Mouse (Mus musculus) embryonic facial prominence, embryonic 13.5 days (tissue): ENCODE data around the gene Ell. TPM values are rescaled to one million over a fixed set of nuclear protein-coding genes. Genes with fewer than 3 reads are reported as not detected.

Experiments used
- ATAC-seq: fragments of 200-750 bp; cut with Nextera tagmentation; 2 replicates; pipeline ENCODE4 v1.8.0; 2017; ENCODE audit warnings: low read depth; ENCODE audit not compliant: insufficient number of reproducible peaks, insufficient read depth, low FRiP score, low TSS enrichment
- H3K27ac ChIP-seq: fragments of 300-500 bp; sonication (generic); 2 replicates; pipeline ENCODE4 v1.5.1; 2015; ENCODE audit warnings: moderate library complexity, mild to moderate bottlenecking, inconsistent platforms
- H3K27me3 ChIP-seq: fragments of 300-500 bp; sonication (generic); 2 replicates; pipeline ENCODE4 v1.6.1; 2015; ENCODE audit warnings: mild to moderate bottlenecking, inconsistent platforms
- H3K36me3 ChIP-seq: fragments of 300-500 bp; sonication (generic); 2 replicates; pipeline ENCODE4 v1.6.1; 2015; ENCODE audit warnings: mild to moderate bottlenecking, inconsistent platforms
- H3K4me1 ChIP-seq: fragments of 300-500 bp; sonication (generic); 2 replicates; pipeline ENCODE4 v1.6.1; 2015; ENCODE audit warnings: inconsistent platforms
- H3K4me2 ChIP-seq: fragments of 300-500 bp; sonication (generic); 2 replicates; pipeline ENCODE4 v1.6.1; 2015; ENCODE audit warnings: moderate library complexity, mild to moderate bottlenecking, inconsistent platforms
- H3K4me3 ChIP-seq: fragments of 300-500 bp; sonication (generic); 2 replicates; pipeline ENCODE4 v1.5.1; 2015; ENCODE audit warnings: mild to moderate bottlenecking, inconsistent platforms
- H3K9ac ChIP-seq: fragments of 300-500 bp; sonication (generic); 2 replicates; pipeline ENCODE4 v1.6.1; 2015; ENCODE audit warnings: mild to moderate bottlenecking, inconsistent platforms
- H3K9me3 ChIP-seq: fragments of 300-500 bp; sonication (generic); 2 replicates; pipeline ENCODE4 v1.6.1; 2016; ENCODE audit warnings: inconsistent platforms
- WGBS: fragments of 180-500 bp; shearing (Covaris S2); methylation state at CpG from one replicate; pipeline ENCODE4 v1.1.7; 2015; ENCODE audit warnings: mixed read lengths; 5-methylcytosine and 5-hydroxymethylcytosine counted together
- polyA plus RNA-seq: library from polyadenylated mRNA; unstranded; fragments of >200 nt; fragmentation: Nextera tagmentation; extraction: Ambion mirVana; gene quantifications from 2 replicates; pipeline ENCODE4 v1.2.1, GENCODE M21; 2015

Gene Ell
- polyA plus RNA-seq, 1 experiment from 2014 or later = 20.6 TPM

- Histone ChIP-seq H3K9me3 (no peaks in the 10 kb centered on the region), H3K4me2 (peak within 1 kb of the TSS; percentile 65), H3K4me3 (peak within 1 kb of the TSS; percentile 62), H3K27ac (peak within 1 kb of the TSS; percentile 84), H3K27me3 (no peaks in the 10 kb centered on the region), H3K4me1 (peaks cover 31% of the 10 kb centered on the region), H3K9ac (peak within 1 kb of the TSS; percentile 95), H3K36me3 (peaks cover 35% of the 10 kb centered on the region)
- peak; percentile 92 for ATAC-seq
- under 1% methylated on average over 61 of the region's 61 CpGs for WGBS
Measured at GRCm38 (mm10) chr8:70527512-70528181, 11.6 kb upstream of the Ell start, which contains the start of the genes Fkbp8 and Kxd1. Fkbp8 (plus strand) TSS chr8:70527724. Kxd1 (minus strand) TSS chr8:70527956.

DNA sequence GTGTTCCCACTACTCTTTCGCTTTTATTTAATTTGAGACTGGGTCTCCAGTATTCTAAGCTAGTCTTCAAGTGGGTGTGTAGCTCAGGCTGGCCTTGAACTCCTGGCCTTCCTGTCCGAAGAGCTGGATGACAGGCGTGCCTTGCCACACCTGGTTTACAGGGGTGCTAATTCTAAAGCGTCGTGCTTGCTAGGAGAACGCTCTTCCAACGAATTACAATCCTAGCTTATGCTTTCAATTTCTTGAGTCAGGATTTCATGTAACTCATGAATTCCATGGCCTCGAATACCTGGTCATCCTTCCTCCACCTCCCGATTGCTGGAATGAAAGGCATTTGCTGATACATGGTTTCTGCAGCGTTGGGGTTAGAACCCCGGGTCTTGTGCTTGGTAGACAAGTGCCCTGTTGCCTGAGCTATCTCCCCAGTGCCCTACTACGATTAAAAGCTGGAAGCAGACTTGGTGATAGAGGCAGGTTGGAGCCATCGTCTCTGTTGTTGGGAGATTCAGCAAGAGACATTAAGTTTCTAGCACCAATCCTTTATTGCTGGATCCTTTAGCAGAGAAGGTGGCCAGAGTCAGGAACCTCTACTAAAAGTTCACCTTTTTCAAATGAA lies 11.0 kb upstream of the Ell start:
- no peaks in the 10 kb centered on the region for H3K27me3 ChIP-seq
- peak overlapping the region; percentile 95 for H3K9ac ChIP-seq
- ATAC-seq = no peak
- H3K9me3 ChIP-seq = no peaks in the 10 kb centered on the region
- 31% methylated on average over 13 of the region's 13 CpGs for WGBS
- H3K4me3 ChIP-seq = peak overlapping the region; percentile 62
- H3K36me3 ChIP-seq = peaks cover 42% of the 10 kb centered on the region
- peak overlapping the region; percentile 65 for H3K4me2 ChIP-seq
- peaks cover 30% of the 10 kb centered on the region for H3K4me1 ChIP-seq
- H3K27ac ChIP-seq = peak overlapping the region; percentile 84

DNA sequence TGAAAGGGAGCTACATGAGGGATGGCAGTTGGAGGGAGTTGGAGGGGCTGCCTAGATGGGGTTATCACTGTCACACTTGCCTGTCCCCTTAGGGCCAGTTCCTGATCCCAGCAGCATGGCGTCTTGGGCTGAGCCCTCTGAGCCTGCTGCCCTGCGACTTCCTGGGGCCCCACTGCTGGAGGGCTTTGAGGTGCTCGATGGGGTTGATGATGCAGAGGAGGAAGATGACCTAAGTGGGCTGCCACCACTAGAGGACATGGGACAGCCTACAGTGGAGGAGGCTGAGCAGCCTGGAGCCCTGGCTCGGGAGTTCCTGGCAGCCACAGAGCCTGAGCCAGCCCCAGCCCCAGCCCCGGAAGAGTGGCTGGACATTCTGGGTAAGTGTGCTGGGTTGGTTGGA lies 10.0 kb upstream of the Ell start:
- H3K27me3 ChIP-seq = no peaks in the 10 kb centered on the region
- H3K27ac ChIP-seq = no peak overlapping the region
- 0 out of 2 replicates have a peak overlapping the region, but pooled peaks have one; percentile 6 for H3K4me3 ChIP-seq
- H3K4me2 ChIP-seq = peak overlapping the region; percentile 11; the same call in 1 of the 2 replicates
- H3K4me1 ChIP-seq = peaks cover 27% of the 10 kb centered on the region
- no peak for ATAC-seq
- H3K36me3 ChIP-seq = peaks cover 52% of the 10 kb centered on the region
- WGBS = 83% methylated on average over 5 of the region's 5 CpGs
- H3K9ac ChIP-seq = peak overlapping the region; percentile 44; the same call in 1 of the 2 replicates
- no peaks in the 10 kb centered on the region for H3K9me3 ChIP-seq

DNA sequence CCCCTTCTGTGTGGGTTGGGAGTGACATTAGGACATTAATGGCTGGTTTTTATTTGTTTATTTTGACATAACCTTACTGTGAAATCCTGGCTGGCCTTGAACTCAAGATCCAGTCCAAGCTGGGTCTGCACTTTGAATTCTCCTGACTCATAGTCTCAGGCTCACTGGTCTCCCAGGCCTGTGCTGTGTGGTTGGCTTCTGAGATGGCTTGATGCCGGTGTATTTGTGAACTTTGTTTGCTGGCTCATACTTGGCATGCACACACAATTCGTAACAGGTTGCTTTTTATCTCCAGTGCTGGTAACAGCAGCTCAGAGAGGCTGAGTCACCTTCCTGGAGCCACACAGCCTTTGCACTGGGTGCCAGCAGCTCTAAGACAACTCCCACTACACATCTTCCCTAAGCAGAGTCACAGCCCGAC lies 9.5 kb upstream of the Ell start:
- H3K27me3 ChIP-seq = no peaks in the 10 kb centered on the region
- H3K4me2 ChIP-seq = no peak overlapping the region
- no peak overlapping the region for H3K27ac ChIP-seq
- no peaks in the 10 kb centered on the region for H3K9me3 ChIP-seq
- WGBS = 94% methylated on average over 3 of the region's 3 CpGs
- H3K4me1 ChIP-seq = peaks cover 27% of the 10 kb centered on the region
- no peak overlapping the region for H3K9ac ChIP-seq
- no peak overlapping the region for H3K4me3 ChIP-seq
- no peak for ATAC-seq
- H3K36me3 ChIP-seq = peaks cover 56% of the 10 kb centered on the region

DNA sequence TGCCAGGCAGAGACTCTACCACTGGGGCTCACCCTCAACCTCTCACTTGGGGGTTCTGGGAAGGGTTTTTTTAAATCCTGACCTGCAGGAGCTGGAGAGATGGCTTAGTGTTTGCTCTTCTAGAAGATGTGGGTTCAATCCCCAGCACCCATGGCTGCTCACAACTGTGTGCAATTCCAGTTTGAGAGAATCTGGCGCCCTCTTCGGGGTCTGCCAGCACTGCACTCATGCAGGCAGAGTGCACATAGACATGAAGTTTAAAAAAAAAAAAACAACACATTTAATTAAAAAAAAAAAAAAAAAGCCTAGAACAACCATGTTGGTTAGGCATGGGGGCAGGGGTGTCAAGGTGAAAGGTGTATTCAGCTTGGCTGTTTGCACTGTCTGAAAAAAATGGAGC lies 8.9 kb upstream of the Ell start:
- Histone ChIP-seq H3K9ac (no peak overlapping the region), H3K9me3 (no peaks in the 10 kb centered on the region), H3K4me1 (peaks cover 27% of the 10 kb centered on the region), H3K4me2 (no peak overlapping the region), H3K27ac (no peak overlapping the region), H3K36me3 (peaks cover 62% of the 10 kb centered on the region), H3K27me3 (no peaks in the 10 kb centered on the region), H3K4me3 (no peak overlapping the region)
- 89% methylated on average over 2 of the region's 2 CpGs for WGBS
- no peak for ATAC-seq

DNA sequence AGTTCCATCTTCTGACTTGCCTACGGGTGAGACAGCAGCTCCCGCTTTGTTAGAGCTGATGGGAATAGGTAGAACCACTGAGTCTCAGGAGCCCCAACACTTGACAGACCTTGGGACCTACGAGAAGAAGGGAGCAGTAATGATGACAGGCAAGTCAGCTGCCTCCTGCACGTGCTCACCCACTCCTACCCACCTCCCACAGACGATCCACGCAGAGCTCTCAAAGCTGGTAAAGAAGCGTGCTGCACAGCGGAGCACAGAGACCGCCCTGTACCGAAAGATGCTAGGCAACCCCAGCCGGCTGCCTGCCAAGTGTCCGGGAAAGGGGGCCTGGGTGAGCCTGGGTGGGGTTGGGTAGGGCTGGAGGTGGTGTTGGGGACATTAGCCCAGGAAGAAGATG lies 5.0 kb upstream of the Ell start:
- no peak overlapping the region for H3K4me3 ChIP-seq
- peaks cover 83% of the 10 kb centered on the region for H3K36me3 ChIP-seq
- 89% methylated on average over 12 of the region's 12 CpGs for WGBS
- no peak overlapping the region for H3K4me2 ChIP-seq
- peaks cover 11% of the 10 kb centered on the region for H3K4me1 ChIP-seq
- H3K27ac ChIP-seq = no peak overlapping the region
- no peaks in the 10 kb centered on the region for H3K27me3 ChIP-seq
- H3K9me3 ChIP-seq = no peaks in the 10 kb centered on the region
- ATAC-seq = no peak
- no peak overlapping the region for H3K9ac ChIP-seq

DNA sequence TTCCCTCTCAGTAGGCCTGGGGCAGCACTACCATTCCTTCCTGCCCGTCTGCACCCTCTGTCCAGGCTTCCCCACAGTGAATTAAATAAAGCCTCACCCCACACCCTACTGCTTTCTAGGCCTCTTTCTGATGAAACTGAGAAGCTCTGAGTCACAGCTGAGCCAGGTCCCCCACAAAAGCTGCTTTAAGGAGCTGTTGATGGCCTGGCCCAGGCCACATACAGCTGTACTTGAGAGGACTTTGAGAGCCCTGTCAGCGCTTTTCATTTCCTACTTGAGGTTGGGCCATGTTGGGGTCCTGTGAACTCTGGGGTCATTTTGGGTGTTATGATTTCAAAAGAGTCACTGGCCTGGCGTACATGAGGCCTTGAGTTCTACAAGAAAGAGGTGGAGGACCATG lies 4.0 kb upstream of the Ell start:
- H3K36me3 ChIP-seq = peaks cover 74% of the 10 kb centered on the region
- ATAC-seq = no peak

GRCm38 (mm10) chr8:70535701-70536100 lies 3.6 kb upstream of the Ell start:
- H3K36me3 ChIP-seq = peaks cover 69% of the 10 kb centered on the region
- WGBS = 89% methylated on average over 2 of the region's 2 CpGs
- no peaks in the 10 kb centered on the region for H3K9me3 ChIP-seq
- no peak overlapping the region for H3K9ac ChIP-seq
- peaks cover 13% of the 10 kb centered on the region for H3K4me1 ChIP-seq
- ATAC-seq = no peak
- no peaks in the 10 kb centered on the region for H3K27me3 ChIP-seq
- H3K4me2 ChIP-seq = no peak overlapping the region
- H3K27ac ChIP-seq = no peak overlapping the region
- H3K4me3 ChIP-seq = no peak overlapping the region

More for the DNA sequence above, 4.0 kb upstream of the Ell start:
- H3K9ac ChIP-seq = no peak overlapping the region
- peaks cover 8% of the 10 kb centered on the region for H3K4me1 ChIP-seq
- H3K9me3 ChIP-seq = no peaks in the 10 kb centered on the region
- WGBS = 96% methylated on average over 3 of the region's 3 CpGs
- H3K27me3 ChIP-seq = no peaks in the 10 kb centered on the region
- H3K4me2 ChIP-seq = no peak overlapping the region
- no peak overlapping the region for H3K27ac ChIP-seq
- H3K4me3 ChIP-seq = no peak overlapping the region

- H3K27ac ChIP-seq = peak overlapping the region; percentile 92
- no peaks in the 10 kb centered on the region for H3K27me3 ChIP-seq
- H3K36me3 ChIP-seq = peaks cover 45% of the 10 kb centered on the region
- peak overlapping the region; percentile 96 for H3K4me2 ChIP-seq
- no peak for ATAC-seq
- 13% methylated on average over 24 of the region's 24 CpGs for WGBS
- H3K4me3 ChIP-seq = peak overlapping the region; percentile 81
- H3K9me3 ChIP-seq = no peaks in the 10 kb centered on the region
- peak overlapping the region; percentile 93 for H3K9ac ChIP-seq
- peaks cover 27% of the 10 kb centered on the region for H3K4me1 ChIP-seq
Measured at GRCm38 (mm10) chr8:70538024-70538579, 1.2 kb upstream of the Ell start.

GRCm38 (mm10) chr8:70538633-70539076 lies 602 bp upstream of the Ell start:
- Histone ChIP-seq H3K27me3 (no peaks in the 10 kb centered on the region), H3K4me1 (peaks cover 32% of the 10 kb centered on the region), H3K27ac (peak overlapping the region; percentile 92), H3K36me3 (peaks cover 40% of the 10 kb centered on the region), H3K9me3 (no peaks in the 10 kb centered on the region), H3K4me3 (peak overlapping the region; percentile 81), H3K4me2 (peak overlapping the region; percentile 96), H3K9ac (peak overlapping the region; percentile 93)
- under 1% methylated on average over 32 of the region's 32 CpGs for WGBS
- peak; percentile 81 for ATAC-seq

DNA sequence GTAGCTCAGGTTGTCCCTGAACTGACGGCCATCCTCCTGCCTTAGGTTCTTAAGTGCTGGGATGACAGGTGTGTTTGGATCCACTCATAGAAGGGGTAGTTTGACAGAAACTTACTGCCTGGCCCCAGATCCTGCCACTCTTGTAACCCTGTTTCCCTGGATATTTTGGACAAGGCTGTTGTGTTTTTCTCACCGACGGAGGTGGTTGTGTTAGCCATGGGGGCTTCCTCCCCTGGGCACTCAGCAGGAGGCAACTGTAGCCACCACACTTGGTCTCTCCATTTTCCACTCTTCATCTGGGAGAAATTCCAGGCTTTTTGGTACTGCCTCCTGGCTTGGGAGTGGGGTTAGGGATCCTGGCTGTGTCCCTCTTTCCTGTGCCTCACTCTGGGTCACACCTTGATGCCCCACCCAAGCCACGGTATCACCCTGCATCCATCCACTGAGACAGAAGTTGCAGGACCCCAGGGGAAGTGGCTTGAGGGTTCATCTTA lies 803 bp downstream of the Ell start:
- Histone ChIP-seq H3K4me2 (peak overlapping the region; percentile 96), H3K4me3 (peak overlapping the region; percentile 81), H3K27ac (peak overlapping the region; percentile 92), H3K9me3 (no peaks in the 10 kb centered on the region), H3K4me1 (peaks cover 35% of the 10 kb centered on the region), H3K9ac (peak overlapping the region; percentile 93), H3K36me3 (peaks cover 28% of the 10 kb centered on the region), H3K27me3 (no peaks in the 10 kb centered on the region)
- WGBS = 5% methylated on average over 4 of the region's 4 CpGs
- ATAC-seq = no peak
